Mouse (Mus musculus): Measurements from ENCODE around the gene Ccdc153. TPM values are rescaled to one million over a fixed set of nuclear protein-coding genes. Genes with fewer than 3 reads are reported as not detected.

Ccdc153 gene
- not detected in 2 replicates for total RNA-seq (2012; rRNA removed)
- not detected in 2 replicates for total RNA-seq (2014; rRNA removed)
- not detected in 2 replicates for polyA plus RNA-seq (2012; ENCODE audit: insufficient read length, low read depth)

DNA sequence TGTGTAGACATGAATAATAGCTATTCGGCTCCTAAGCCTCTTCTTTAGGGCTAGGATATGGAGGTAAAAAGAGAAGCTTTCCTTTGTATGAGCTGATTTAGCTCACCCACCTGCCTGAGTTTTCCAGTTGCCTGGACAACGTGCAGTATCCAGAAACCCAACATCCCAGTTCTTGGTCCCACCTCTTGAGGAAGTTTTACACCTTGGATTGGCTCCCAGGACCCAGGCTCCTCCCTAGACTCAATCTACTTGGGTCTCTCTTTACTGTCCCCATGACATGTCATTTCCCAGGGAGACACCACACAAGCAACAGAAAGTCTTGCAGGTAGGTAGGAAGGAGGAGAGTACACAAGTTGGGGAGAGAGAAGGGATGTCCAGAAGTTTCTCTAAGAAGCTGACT is at the start of gene Ccdc153:
TSS of gene Ccdc153 (plus strand) at position 278 of the 400 bp plus-strand sequence.
- H3K27me3 ChIP-seq (replicated peaks) = no peaks in the 10 kb centered on the region
- no peaks in the 10 kb centered on the region for H3K79me2 ChIP-seq (replicated peaks; ENCODE audit: control insufficient read depth, extremely low read depth, insufficient read depth, poor library complexity, severe bottlenecking)
- DNase-seq (ENCODE audit: extremely low read depth) = no peak
- H3K36me3 ChIP-seq (replicated peaks in 1 of 2; ENCODE audit: control insufficient read depth in 1 of 2, insufficient read depth in 1 of 2, low read length in 1 of 2) = no peaks in the 10 kb centered on the region
- dilution Hi-C loops (cut with MboI; ENCODE audit: extremely low pct_ligation_motif_present, extremely low pct_unique_long_range_greater_than_20kb, low sequenced_read_pairs) = no loop called here
- H3K9ac ChIP-seq (ENCODE audit: insufficient read depth, low read depth) = no peak within 1 kb of the TSS
- TF ChIP-seq ZKSCAN1 (IDR thresholded peaks at IDR 0.05; ENCODE audit: borderline replicate concordance, low read depth, low read length) (no peak), BHLHE40 (IDR thresholded peaks at IDR 0.05; ENCODE audit: low read depth, low read length) (no peak), MAX (IDR thresholded peaks at IDR 0.05; ENCODE audit: low read length) (no peak), CHD2 (IDR thresholded peaks at IDR 0.05; ENCODE audit: low read length) (no peak), USF2 (conservative IDR thresholded peaks at IDR 0.05; ENCODE audit: low read depth, low read length) (no peak), MXI1 (IDR thresholded peaks at IDR 0.05; ENCODE audit: low read depth, low read length) (no peak), HCFC1 (IDR thresholded peaks at IDR 0.05; ENCODE audit: low read depth, low read length) (no peak), JUND (conservative IDR thresholded peaks at IDR 0.05; ENCODE audit: low read depth, low read length) (no peak), ZC3H11A (IDR thresholded peaks at IDR 0.05; ENCODE audit: low read depth, low read length) (no peak)
- in situ Hi-C loops (cut with MboI; ENCODE audit: low pct_ligation_motif_present, low pct_unique_long_range_greater_than_20kb, low sequenced_read_pairs) = no loop called here
- no peak within 1 kb of the TSS for H3K27ac ChIP-seq (ENCODE audit: insufficient read depth, low read depth)
- peaks cover 6 to 43% of the 10 kb centered on the region in 2 experiments; a peak in 3 of 4 replicates for H3K4me1 ChIP-seq (ENCODE audit: control insufficient read depth in 1 of 2, insufficient read depth in 2 of 2)
- no peak within 1 kb of the TSS for H3K4me2 ChIP-seq (ENCODE audit: insufficient read depth, low read depth, poor library complexity, severe bottlenecking)
- H3K4me3 ChIP-seq (replicated peaks in 1 of 3; ENCODE audit: low read depth in 2 of 3, low read length in 2 of 3, poor library complexity in 1 of 3) = no peak within 1 kb of the TSS
- H3K9me3 ChIP-seq (replicated peaks; ENCODE audit: low read length) = no peaks in the 10 kb centered on the region

DNA sequence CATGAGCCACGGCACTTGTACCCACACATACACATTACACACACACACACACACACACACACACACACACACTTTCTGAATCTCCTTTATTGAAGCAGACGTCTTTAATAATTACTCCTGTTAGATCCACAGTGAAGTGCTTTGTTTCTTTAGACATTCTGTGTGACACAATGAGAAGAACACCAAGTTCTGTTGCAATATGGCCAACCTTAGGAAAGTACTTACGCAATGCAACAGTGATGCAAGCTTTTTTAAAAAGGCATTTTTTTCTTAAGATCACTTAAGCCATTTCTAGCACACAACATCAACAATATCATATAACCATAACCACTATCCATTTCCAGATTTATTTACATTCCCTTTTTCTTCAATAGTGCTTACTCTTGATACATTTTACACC is 49.3 kb upstream of the Ccdc153 start:
- no peak for TF ChIP-seq ZMIZ1 (IDR thresholded peaks at IDR 0.05; ENCODE audit: low read depth, low read length)
- TF ChIP-seq NRF1 (IDR thresholded peaks at IDR 0.05; ENCODE audit: low read depth, low read length) = no peak
- no peak for TF ChIP-seq TCF12 (IDR thresholded peaks at IDR 0.05; ENCODE audit: low read depth, low read length)
- no peak for TF ChIP-seq CHD1 (IDR thresholded peaks at IDR 0.05; ENCODE audit: low read depth, low read length)
- TF ChIP-seq ETS1 (conservative IDR thresholded peaks at IDR 0.05; ENCODE audit: low read depth, low read length) = no peak
- no peak for TF ChIP-seq MAFK (IDR thresholded peaks at IDR 0.05; ENCODE audit: insufficient replicate concordance, low read length)
- no peak for TF ChIP-seq BHLHE40 (IDR thresholded peaks at IDR 0.05; ENCODE audit: low read depth, low read length)
- no peak for TF ChIP-seq TBP (conservative IDR thresholded peaks at IDR 0.05; ENCODE audit: low read depth, low read length)
- TF ChIP-seq HCFC1 (IDR thresholded peaks at IDR 0.05; ENCODE audit: low read depth, low read length) = no peak
- TF ChIP-seq ZNF384 (IDR thresholded peaks at IDR 0.05; ENCODE audit: low read depth, low read length) = no peak
- Histone ChIP-seq H3K9me3 (replicated peaks; ENCODE audit: low read length) (no peaks in the 10 kb centered on the region), H3K27me3 (replicated peaks) (no peaks in the 10 kb centered on the region), H3K4me3 (replicated peaks in 1 of 3; ENCODE audit: low read depth in 2 of 3, low read length in 2 of 3, poor library complexity in 1 of 3) (no peak overlapping the region), H3K27ac (ENCODE audit: insufficient read depth, low read depth) (no peak overlapping the region), H3K4me2 (ENCODE audit: insufficient read depth, low read depth, poor library complexity, severe bottlenecking) (no peak overlapping the region), H3K9ac (ENCODE audit: insufficient read depth, low read depth) (no peak overlapping the region), H3K4me1 (ENCODE audit: control insufficient read depth in 1 of 2, insufficient read depth in 2 of 2) (peaks cover 13 to 36% of the 10 kb centered on the region in 2 experiments; a peak in 3 of 4 replicates), H3K79me2 (replicated peaks; ENCODE audit: control insufficient read depth, extremely low read depth, insufficient read depth, poor library complexity, severe bottlenecking) (peaks cover 19% of the 10 kb centered on the region; the same call in 1 of the 2 replicates), H3K36me3 (replicated peaks in 1 of 2; ENCODE audit: control insufficient read depth in 1 of 2, insufficient read depth in 1 of 2, low read length in 1 of 2) (peaks cover 0 to 60% of the 10 kb centered on the region in 2 experiments)
- dilution Hi-C loops (cut with MboI; ENCODE audit: extremely low pct_ligation_motif_present, extremely low pct_unique_long_range_greater_than_20kb, low sequenced_read_pairs) (no loop called here), in situ Hi-C loops (cut with MboI; ENCODE audit: low pct_ligation_motif_present, low pct_unique_long_range_greater_than_20kb, low sequenced_read_pairs) (no loop called here)
- DNase-seq (ENCODE audit: extremely low read depth) = no peak
